Mouse (Mus musculus) midbrain, embryonic 13.5 days (tissue): ENCODE measurements at regions not wholly inside any gene's neighbourhood (a gene's known extent, or its start where the extent isn't known, plus 50 kb on each side); places are given as distances from the start of the nearest gene placed in this dataset.

Source experiments
- ATAC-seq: fragments of 200-750 bp; cut with Nextera tagmentation; 2 replicates; pipeline ENCODE4 v1.8.0; 2017; ENCODE audit warnings: mild to moderate bottlenecking, moderate TSS enrichment, moderate library complexity
- H3K27ac ChIP-seq: fragments of 300-500 bp; sonication (generic); 2 replicates; pipeline ENCODE4 v1.5.1; 2015; ENCODE audit warnings: inconsistent platforms, mild to moderate bottlenecking, moderate library complexity
- H3K27me3 ChIP-seq: fragments of 300-500 bp; sonication (generic); 2 replicates; pipeline ENCODE4 v1.6.1; 2015; ENCODE audit warnings: mild to moderate bottlenecking, inconsistent platforms
- H3K36me3 ChIP-seq: fragments of 300-500 bp; sonication (generic); 2 replicates; pipeline ENCODE4 v1.6.1; 2015; ENCODE audit warnings: mild to moderate bottlenecking, inconsistent platforms
- H3K4me1 ChIP-seq: fragments of 300-500 bp; sonication (generic); replicated peaks from 2 replicates; pipeline ENCODE4 v1.6.1; 2015; ENCODE audit warnings: inconsistent platforms
- H3K4me2 ChIP-seq: fragments of 300-500 bp; sonication (generic); replicated peaks from 2 replicates; pipeline ENCODE4 v1.6.1; 2015; ENCODE audit warnings: moderate library complexity, mild to moderate bottlenecking, inconsistent platforms
- H3K4me3 ChIP-seq: fragments of 300-500 bp; sonication (generic); replicated peaks from 2 replicates; pipeline ENCODE4 v1.5.1; 2015; ENCODE audit warnings: mild to moderate bottlenecking, inconsistent platforms
- H3K9ac ChIP-seq: fragments of 300-500 bp; sonication (generic); replicated peaks from 2 replicates; pipeline ENCODE4 v1.6.1; 2015; ENCODE audit warnings: mild to moderate bottlenecking, inconsistent platforms
- H3K9me3 ChIP-seq: fragments of 300-500 bp; sonication (generic); 2 replicates; pipeline ENCODE4 v1.6.1; 2016; ENCODE audit warnings: mild to moderate bottlenecking, inconsistent platforms
- WGBS: fragments of 180-500 bp; shearing (Covaris S2); methylation state at CpG from one replicate; pipeline ENCODE4 v1.1.7; 2015; 5-methylcytosine and 5-hydroxymethylcytosine counted together

GRCm38 (mm10) chr4:69838940-69839339 is 571.3 kb downstream of the Cdk5rap2 start:
- H3K36me3 ChIP-seq: no peaks in the 10 kb centered on the region
- no peaks in the 10 kb centered on the region for H3K9me3 ChIP-seq
- H3K4me3 ChIP-seq: no peak overlapping the region
- WGBS: 16% methylated on average over 4 of the region's 4 CpGs
- ATAC-seq: peak; percentile 46; the same call in 1 of the 2 replicates
- no peak overlapping the region for H3K27ac ChIP-seq
- peaks cover 14% of the 10 kb centered on the region for H3K4me1 ChIP-seq
- no peak overlapping the region for H3K4me2 ChIP-seq
- no peak overlapping the region; the same call in 1 of the 2 replicates for H3K9ac ChIP-seq
- no peaks in the 10 kb centered on the region for H3K27me3 ChIP-seq

GRCm38 (mm10) chr4:69824903-69825268 is 585.4 kb downstream of the Cdk5rap2 start:
- H3K4me1 ChIP-seq: peaks cover 20% of the 10 kb centered on the region
- no peak; the same call in 1 of the 2 replicates for ATAC-seq
- no peaks in the 10 kb centered on the region for H3K36me3 ChIP-seq
- H3K4me2 ChIP-seq: no peak overlapping the region
- WGBS: 17% methylated on average over 3 of the region's 3 CpGs
- H3K9ac ChIP-seq: no peak overlapping the region
- H3K9me3 ChIP-seq: no peaks in the 10 kb centered on the region
- peaks cover 8% of the 10 kb centered on the region; the same call in 1 of the 2 replicates for H3K27me3 ChIP-seq
- H3K4me3 ChIP-seq: no peak overlapping the region
- peak overlapping the region; percentile 75 for H3K27ac ChIP-seq

GRCm38 (mm10) chr4:69824215-69824902 is 585.9 kb downstream of the Cdk5rap2 start:
- H3K36me3 ChIP-seq: no peaks in the 10 kb centered on the region
- H3K27ac ChIP-seq: peak overlapping the region; percentile 75
- no peak overlapping the region for H3K4me3 ChIP-seq
- peaks cover 11% of the 10 kb centered on the region; the same call in 1 of the 2 replicates for H3K27me3 ChIP-seq
- no peaks in the 10 kb centered on the region for H3K9me3 ChIP-seq
- peaks cover 20% of the 10 kb centered on the region for H3K4me1 ChIP-seq
- no peak overlapping the region for H3K4me2 ChIP-seq
- WGBS: 4% methylated on average over 6 of the region's 6 CpGs
- no peak overlapping the region for H3K9ac ChIP-seq
- peak; percentile 91 for ATAC-seq

- Histone ChIP-seq H3K4me2 (no peak overlapping the region), H3K36me3 (no peaks in the 10 kb centered on the region), H3K27me3 (peaks cover 11% of the 10 kb centered on the region; the same call in 1 of the 2 replicates), H3K4me1 (peaks cover 20% of the 10 kb centered on the region), H3K27ac (peak overlapping the region; percentile 75), H3K9me3 (no peaks in the 10 kb centered on the region), H3K4me3 (no peak overlapping the region), H3K9ac (no peak overlapping the region)
- WGBS: 10% methylated on average over 1 of the region's 1 CpGs
- ATAC-seq: peak; percentile 29; the same call in 1 of the 2 replicates
Measured at GRCm38 (mm10) chr4:69823311-69823940, 586.8 kb downstream of the Cdk5rap2 start.

- Histone ChIP-seq H3K36me3 (no peaks in the 10 kb centered on the region), H3K9me3 (no peaks in the 10 kb centered on the region), H3K27me3 (peaks cover 11% of the 10 kb centered on the region; the same call in 1 of the 2 replicates), H3K4me3 (no peak overlapping the region), H3K27ac (no peak overlapping the region), H3K4me1 (peaks cover 8% of the 10 kb centered on the region), H3K9ac (no peak overlapping the region), H3K4me2 (no peak overlapping the region)
- 0 out of 2 replicates have a peak, but pooled peaks have one; percentile 37 for ATAC-seq
- WGBS: 9% methylated on average over 3 of the region's 3 CpGs
Measured at GRCm38 (mm10) chr4:69818885-69819284, 591.4 kb downstream of the Cdk5rap2 start.

- H3K4me3 ChIP-seq: no peak overlapping the region
- H3K27ac ChIP-seq: no peak overlapping the region
- H3K36me3 ChIP-seq: no peaks in the 10 kb centered on the region
- no peak overlapping the region for H3K4me2 ChIP-seq
- 0 out of 2 replicates have a peak, but pooled peaks cover 5% of the 10 kb centered on the region for H3K4me1 ChIP-seq
- no peaks in the 10 kb centered on the region for H3K27me3 ChIP-seq
- no peak for ATAC-seq
- no peak overlapping the region for H3K9ac ChIP-seq
- WGBS: 86% methylated on average over 7 of the region's 7 CpGs
- no peaks in the 10 kb centered on the region for H3K9me3 ChIP-seq
Measured at GRCm38 (mm10) chr4:69785481-69786050, 624.7 kb downstream of the Cdk5rap2 start.

GRCm38 (mm10) chr4:69781258-69781657 is 629.0 kb downstream of the Cdk5rap2 start:
- Histone ChIP-seq H3K4me3 (no peak overlapping the region), H3K27ac (no peak overlapping the region), H3K4me1 (0 out of 2 replicates have a peak, but pooled peaks cover 8% of the 10 kb centered on the region), H3K9me3 (no peaks in the 10 kb centered on the region), H3K27me3 (no peaks in the 10 kb centered on the region), H3K9ac (no peak overlapping the region), H3K4me2 (no peak overlapping the region), H3K36me3 (no peaks in the 10 kb centered on the region)
- ATAC-seq: no peak
- 53% methylated on average over 8 of the region's 8 CpGs for WGBS

- Histone ChIP-seq H3K27me3 (no peaks in the 10 kb centered on the region), H3K4me1 (no peaks in the 10 kb centered on the region), H3K9ac (no peak overlapping the region), H3K27ac (no peak overlapping the region), H3K4me2 (no peak overlapping the region), H3K9me3 (no peaks in the 10 kb centered on the region), H3K4me3 (no peak overlapping the region), H3K36me3 (no peaks in the 10 kb centered on the region)
- 90% methylated on average over 3 of the region's 3 CpGs for WGBS
- ATAC-seq: no peak
Measured at GRCm38 (mm10) chr4:69761841-69762240, 648.4 kb downstream of the Cdk5rap2 start.

GRCm38 (mm10) chr4:69759596-69759995 is 650.6 kb downstream of the Cdk5rap2 start:
- Histone ChIP-seq H3K27ac (no peak overlapping the region), H3K4me3 (no peak overlapping the region), H3K27me3 (no peaks in the 10 kb centered on the region), H3K9ac (no peak overlapping the region), H3K4me2 (no peak overlapping the region), H3K4me1 (no peaks in the 10 kb centered on the region), H3K9me3 (no peaks in the 10 kb centered on the region), H3K36me3 (no peaks in the 10 kb centered on the region)
- WGBS: 91% methylated on average over 2 of the region's 2 CpGs
- ATAC-seq: no peak

- WGBS: 76% methylated on average over 2 of the region's 2 CpGs
- Histone ChIP-seq H3K4me3 (no peak overlapping the region), H3K9ac (no peak overlapping the region), H3K36me3 (no peaks in the 10 kb centered on the region), H3K4me1 (no peaks in the 10 kb centered on the region), H3K27ac (no peak overlapping the region), H3K9me3 (no peaks in the 10 kb centered on the region), H3K4me2 (no peak overlapping the region), H3K27me3 (no peaks in the 10 kb centered on the region)
- no peak for ATAC-seq
Measured at GRCm38 (mm10) chr4:69754567-69754966, 655.7 kb downstream of the Cdk5rap2 start.

GRCm38 (mm10) chr4:69753086-69753485 is 657.2 kb downstream of the Cdk5rap2 start:
- 88% methylated on average over 3 of the region's 3 CpGs for WGBS
- H3K9ac ChIP-seq: no peak overlapping the region
- no peak for ATAC-seq

GRCm38 (mm10) chr4:69739833-69740510 is 670.3 kb downstream of the Cdk5rap2 start:
- no peak overlapping the region for H3K27ac ChIP-seq
- no peaks in the 10 kb centered on the region for H3K36me3 ChIP-seq
- H3K4me3 ChIP-seq: no peak overlapping the region
- 87% methylated on average over 7 of the region's 7 CpGs for WGBS
- no peaks in the 10 kb centered on the region for H3K27me3 ChIP-seq
- no peaks in the 10 kb centered on the region for H3K9me3 ChIP-seq
- H3K9ac ChIP-seq: no peak overlapping the region
- H3K4me1 ChIP-seq: no peaks in the 10 kb centered on the region
- ATAC-seq: no peak
- H3K4me2 ChIP-seq: no peak overlapping the region

More at GRCm38 (mm10) chr4:69753086-69753485, 657.2 kb downstream of the Cdk5rap2 start:
- H3K9me3 ChIP-seq: no peaks in the 10 kb centered on the region
- H3K27ac ChIP-seq: no peak overlapping the region
- H3K36me3 ChIP-seq: no peaks in the 10 kb centered on the region
- H3K27me3 ChIP-seq: no peaks in the 10 kb centered on the region
- H3K4me2 ChIP-seq: no peak overlapping the region
- H3K4me3 ChIP-seq: no peak overlapping the region
- H3K4me1 ChIP-seq: no peaks in the 10 kb centered on the region
